Mouse (Mus musculus) layer of hippocampus, adult 2 months (tissue): Measurements from ENCODE around the gene Ckap5. TPM values are rescaled to one million over a fixed set of nuclear protein-coding genes. Genes with fewer than 3 reads are reported as not detected.

Experiments used
- DNase-seq, 2 experiments: peaks; one replicate each; pipeline ENCODE4 v3.0.0; 2022; ENCODE audit warnings: low spot score in 2 of 2
- H3K27ac ChIP-seq: fragments of 200-600 bp; 2 replicates; pipeline ENCODE4 v1.8.1; 2022
- H3K4me3 ChIP-seq: fragments of 200-600 bp; 2 replicates; pipeline ENCODE4 v1.8.1; 2022; ENCODE audit warnings: mild to moderate bottlenecking
- CTCF ChIP-seq: fragments of 200-600 bp; conservative IDR thresholded peaks from 2 replicates; pipeline ENCODE4 v1.8.1; 2022; ENCODE audit warnings: antibody characterized with exemption, mild to moderate bottlenecking, moderate library complexity
- total RNA-seq, 2 experiments: library from RNA; stranded (reverse); gene quantifications; 2 replicates each; pipeline ENCODE4 v1.2.3; 2021

The Ckap5 gene
- total RNA-seq, 2 experiments from 2014 or later: 111 to 115 TPM

DNA sequence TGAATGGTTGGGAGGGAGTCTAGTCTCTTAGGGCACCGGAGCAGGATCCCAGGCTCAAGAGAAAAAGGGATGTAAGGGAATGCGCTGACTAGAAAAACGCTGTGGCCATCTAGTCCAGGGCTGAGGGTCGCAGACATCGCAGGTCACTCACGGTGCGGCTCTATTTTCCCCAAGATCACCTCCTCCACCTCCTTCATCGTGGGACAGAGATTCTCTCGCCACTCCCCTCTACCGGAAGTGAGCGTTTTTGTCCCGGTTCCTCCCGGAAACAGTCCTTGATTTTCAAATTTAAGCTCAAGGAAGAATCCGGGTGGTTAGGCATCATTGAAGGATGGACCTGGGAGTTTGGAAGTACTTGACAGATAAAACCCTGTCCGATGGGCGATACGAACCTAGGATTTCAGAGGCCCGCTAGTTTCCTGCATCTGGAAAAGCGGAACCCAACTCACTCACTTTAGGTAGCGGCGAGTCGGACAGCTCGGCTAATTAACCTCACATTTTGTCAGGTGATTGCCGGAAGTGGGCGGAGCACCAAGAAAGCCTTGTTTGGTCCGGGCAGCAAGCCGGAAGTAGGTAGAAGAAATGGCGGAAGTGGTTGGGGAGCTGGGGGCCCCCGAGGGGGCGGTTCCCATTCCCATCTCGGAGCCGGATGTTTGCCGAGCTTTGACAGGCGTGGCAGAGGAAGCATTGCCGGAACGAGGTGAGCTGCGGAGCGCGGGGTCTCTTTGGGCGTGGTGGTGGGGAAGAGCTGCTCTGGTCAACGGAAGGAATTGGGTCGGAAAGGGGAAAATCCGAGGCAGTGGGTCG is 123.2 kb downstream of the Ckap5 start, which contains the start of the genes Zfp408 and Arhgap1:
Gene Zfp408, minus strand, starts transcription at position 239 of the 807 bp plus-strand sequence.
Gene Arhgap1, plus strand, starts transcription at position 308 of the 807 bp plus-strand sequence.
- H3K4me3 ChIP-seq: peak within 1 kb of the TSS; percentile 68
- TF ChIP-seq CTCF: peak; percentile 1; the same call in 1 of the 2 replicates

DNA sequence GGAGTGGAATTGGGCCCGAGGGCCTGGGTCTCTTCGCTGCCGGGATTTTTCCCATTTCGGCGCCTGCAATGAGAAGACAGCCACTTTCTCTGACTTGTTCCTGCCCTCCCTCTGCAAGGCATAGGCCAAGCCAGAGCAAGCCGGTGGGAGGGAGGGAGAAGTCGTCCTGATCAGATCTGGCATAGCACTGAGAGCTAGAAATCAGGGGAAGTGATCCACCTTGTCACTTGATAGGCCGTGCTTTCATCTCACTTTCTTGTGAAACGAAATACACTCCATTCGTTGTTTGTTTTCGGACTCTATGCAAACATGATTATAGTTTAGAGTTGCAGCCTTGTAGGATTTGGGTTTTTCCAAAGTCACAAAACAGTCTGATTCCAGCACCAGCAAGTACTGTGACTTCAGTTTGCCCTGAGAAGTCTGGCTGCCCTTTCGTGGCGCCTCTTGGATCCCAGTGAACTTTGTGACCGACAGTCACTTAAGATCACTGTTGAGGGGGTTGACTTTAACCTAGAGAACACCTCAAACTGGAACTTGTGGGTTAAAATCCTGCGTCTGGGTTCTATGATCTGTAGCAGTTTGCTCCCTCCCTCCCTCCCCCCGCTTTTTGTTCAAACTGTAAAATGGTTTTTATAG is 123.9 kb downstream of the Ckap5 start:
- Histone ChIP-seq H3K27ac (peak overlapping the region; percentile 98), H3K4me3 (peak overlapping the region; percentile 68)
- no peak for DNase-seq
- TF ChIP-seq CTCF: no peak

More for the DNA sequence above, 123.2 kb downstream of the Ckap5 start, which contains the start of the genes Zfp408 and Arhgap1:
- H3K27ac ChIP-seq: peak within 1 kb of the TSS; percentile 98
- peak; percentile 95 to 96 for DNase-seq

- Histone ChIP-seq H3K27ac (peak overlapping the region; percentile 87; the same call in 1 of the 2 replicates), H3K4me3 (no peak overlapping the region)
- DNase-seq: no peak
- TF ChIP-seq CTCF: no peak
These were observed 125.1 kb downstream of the Ckap5 start for GRCm38 (mm10) chr2:91651458-91652258.

DNA sequence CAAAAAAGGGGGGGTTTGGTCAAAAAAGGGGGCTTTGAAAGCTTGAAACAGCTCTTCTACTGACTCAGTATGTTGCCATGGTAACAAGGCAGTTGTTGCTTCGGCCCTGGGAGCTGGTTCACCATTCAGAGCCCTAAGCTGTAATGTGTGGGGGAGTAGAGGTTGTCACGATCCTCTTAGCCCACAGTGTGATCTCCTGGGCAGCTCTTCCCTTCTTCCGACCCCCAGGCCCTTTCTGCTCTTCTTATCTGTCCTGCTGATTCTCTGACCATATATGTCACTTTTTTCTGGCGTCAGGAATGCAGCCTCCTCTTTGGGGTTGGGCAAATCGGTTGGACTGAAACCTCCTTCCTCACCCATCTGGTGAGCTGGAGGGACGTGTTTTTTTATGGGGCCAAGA is 126.3 kb downstream of the Ckap5 start:
- TF ChIP-seq CTCF: no peak

DNA sequence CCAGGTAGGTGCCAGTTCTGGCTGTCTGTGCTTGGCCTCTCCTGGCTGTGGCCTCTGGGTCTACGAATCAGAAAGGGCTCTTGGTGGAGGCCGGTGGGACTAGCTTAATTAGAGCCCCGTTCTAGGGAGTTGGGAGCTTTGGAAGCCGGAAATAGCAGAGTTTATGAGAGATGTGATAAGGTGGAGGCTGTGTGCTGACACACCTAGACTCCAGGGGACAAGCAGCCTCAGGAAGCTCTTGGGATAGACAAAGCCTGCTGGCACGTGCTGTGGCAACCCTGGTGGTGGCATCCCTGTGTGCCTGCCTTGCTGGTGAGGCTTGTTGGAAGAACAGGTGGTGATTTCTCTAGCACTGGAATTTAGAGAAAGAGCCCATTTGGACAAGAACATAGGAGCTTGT is 128.8 kb downstream of the Ckap5 start:
- DNase-seq: no peak
- no peak for TF ChIP-seq CTCF
- Histone ChIP-seq H3K27ac (no peak overlapping the region), H3K4me3 (no peak overlapping the region)

More for the DNA sequence above, 126.3 kb downstream of the Ckap5 start:
- DNase-seq: peak in 1 of 2 experiments; percentile 39
- peak overlapping the region; percentile 87 for H3K27ac ChIP-seq
- peak overlapping the region; percentile 27; the same call in 1 of the 2 replicates for H3K4me3 ChIP-seq

DNA sequence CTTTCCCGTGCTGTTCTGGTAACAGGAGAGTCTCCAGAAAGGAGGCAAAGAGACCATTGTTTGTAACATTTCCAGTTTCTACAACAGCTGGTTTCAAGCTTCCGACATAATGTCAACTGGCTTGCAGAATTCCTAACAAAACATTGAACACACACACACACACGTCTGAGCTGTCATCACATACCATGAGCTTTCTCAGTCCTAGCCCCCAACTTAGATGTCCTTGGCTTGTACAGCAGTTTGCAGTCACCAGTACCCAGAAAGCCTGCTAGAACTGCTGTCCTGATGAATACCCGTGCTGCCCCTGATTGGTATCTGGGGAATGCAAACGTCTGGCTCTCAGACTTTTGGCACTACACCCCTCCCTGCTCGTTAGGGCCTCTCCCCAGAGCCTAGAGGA is 129.3 kb downstream of the Ckap5 start:
- no peak overlapping the region for H3K27ac ChIP-seq
- TF ChIP-seq CTCF: no peak
- DNase-seq: no peak
- H3K4me3 ChIP-seq: no peak overlapping the region

DNA sequence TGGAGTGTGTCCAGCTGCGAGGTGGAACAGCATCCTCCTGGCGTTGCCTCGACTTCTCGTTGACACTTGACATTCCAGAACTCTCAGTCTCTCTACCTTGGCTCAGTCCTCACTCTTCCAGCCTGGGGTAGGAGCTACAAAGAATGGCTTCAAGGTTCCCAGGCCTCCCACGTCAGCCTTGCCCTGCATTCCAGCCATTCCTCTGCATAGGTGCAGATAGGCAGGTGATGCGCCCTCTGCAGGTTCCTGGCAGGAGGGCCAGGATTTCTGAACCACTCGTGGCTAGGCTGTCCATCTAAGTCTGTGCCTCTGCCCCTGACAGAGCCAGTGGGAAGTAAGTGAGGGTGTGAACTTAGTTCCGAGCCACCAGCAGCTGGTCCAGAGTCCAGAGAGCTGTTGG is 130.2 kb downstream of the Ckap5 start:
- Histone ChIP-seq H3K27ac (no peak overlapping the region), H3K4me3 (no peak overlapping the region)
- no peak for DNase-seq
- peak; percentile 53 for TF ChIP-seq CTCF

DNA sequence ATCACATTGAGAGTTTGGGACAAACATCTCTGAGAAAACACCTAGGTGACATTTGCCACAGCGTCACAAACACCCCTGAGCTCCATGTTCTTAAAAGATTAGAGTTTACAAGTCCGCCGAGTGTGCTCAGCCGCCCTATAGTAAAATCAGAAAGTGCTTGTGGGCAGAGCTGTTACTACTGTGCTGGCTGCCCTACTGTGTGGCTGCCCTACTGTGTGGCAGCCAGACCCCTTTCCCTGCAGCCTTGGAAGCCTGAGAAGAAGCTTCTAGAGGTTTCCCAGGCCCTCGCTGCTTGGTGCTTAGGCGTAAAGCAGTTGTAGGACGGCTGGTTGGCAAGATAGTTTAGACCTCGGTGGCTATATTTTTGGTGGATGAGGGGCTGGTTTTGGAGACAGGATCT is 133.1 kb downstream of the Ckap5 start:
- no peak for DNase-seq
- Histone ChIP-seq H3K27ac (no peak overlapping the region), H3K4me3 (no peak overlapping the region)
- no peak for TF ChIP-seq CTCF

GRCm38 (mm10) chr2:91660981-91661380 is 134.4 kb downstream of the Ckap5 start:
- TF ChIP-seq CTCF: no peak
- no peak overlapping the region for H3K4me3 ChIP-seq
- H3K27ac ChIP-seq: no peak overlapping the region
- DNase-seq: no peak

DNA sequence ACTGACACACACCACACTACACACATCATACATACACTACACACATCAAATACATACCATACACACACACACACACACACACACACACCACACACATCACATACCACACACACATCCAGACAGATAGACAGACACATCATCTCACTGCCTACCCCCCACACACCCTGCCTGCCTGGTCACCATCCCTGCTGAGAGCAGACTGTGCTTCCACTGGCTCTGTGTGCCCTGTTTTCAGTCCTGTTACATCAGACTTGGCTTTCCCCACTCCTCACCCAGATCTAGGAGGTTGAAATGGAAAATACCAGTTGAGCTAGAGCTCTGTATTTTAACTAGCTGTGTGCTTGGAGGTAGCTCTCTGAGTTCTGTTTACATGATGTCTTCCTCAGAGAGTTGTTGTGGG is 138.2 kb downstream of the Ckap5 start:
- Histone ChIP-seq H3K27ac (no peak overlapping the region), H3K4me3 (no peak overlapping the region)
- DNase-seq: no peak
- no peak for TF ChIP-seq CTCF

GRCm38 (mm10) chr2:91666386-91666910 is 139.9 kb downstream of the Ckap5 start:
- H3K4me3 ChIP-seq: no peak overlapping the region
- no peak for DNase-seq
- TF ChIP-seq CTCF: no peak
- no peak overlapping the region for H3K27ac ChIP-seq

DNA sequence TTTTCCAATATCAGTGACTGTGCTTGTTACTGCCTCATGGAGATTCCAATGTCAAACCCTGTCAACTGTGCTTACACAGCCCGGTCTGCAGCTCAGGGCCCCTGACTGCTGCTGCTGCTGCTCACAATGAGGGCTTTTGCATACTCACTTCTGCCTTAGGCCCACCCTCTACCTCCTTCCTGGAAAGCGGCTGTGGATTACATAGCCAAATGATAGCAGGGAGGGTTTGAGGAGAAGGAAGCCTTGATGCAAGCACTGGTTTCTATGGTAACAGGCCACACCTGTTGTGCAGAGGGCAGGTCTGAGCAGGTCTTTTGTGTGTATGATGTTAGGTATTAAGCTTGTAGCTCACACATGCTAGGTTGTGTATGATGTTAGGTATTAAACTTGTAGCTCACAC is 141.2 kb downstream of the Ckap5 start:
- no peak overlapping the region for H3K27ac ChIP-seq
- DNase-seq: no peak
- TF ChIP-seq CTCF: no peak
- no peak overlapping the region for H3K4me3 ChIP-seq
